Mouse (Mus musculus) c-Kit-positive CD71-negative TER-119-negative erythroid progenitor cells, embryonic 14.5 days (primary cell): ENCODE data around the gene Dnajb9.
"Not testable (repeated sequence)": the region's sequence is repeated elsewhere in the genome, so short reads cannot be mapped to it uniquely, and the experiment has no call there.

Experiments
- DNase-seq: peaks from one replicate; pipeline ENCODE4 v3.0.0-alpha.2; 2013; ENCODE audit warnings: low read depth

Dnajb9 gene

GRCm38 (mm10) chr12:44209824-44210752 is at the start of gene Dnajb9:
Dnajb9 (minus strand) TSS chr12:44210326.
- peak; percentile 99 for DNase-seq

GRCm38 (mm10) chr12:44248309-44248977 is 38.3 kb upstream of the Dnajb9 start:
- no peak for DNase-seq

- no peak for DNase-seq
Measured at GRCm38 (mm10) chr12:44245739-44246138, 35.6 kb upstream of the Dnajb9 start.

GRCm38 (mm10) chr12:44242407-44242806 is 32.3 kb upstream of the Dnajb9 start:
- no peak for DNase-seq

GRCm38 (mm10) chr12:44241090-44241489 is 31.0 kb upstream of the Dnajb9 start:
- DNase-seq = no peak

GRCm38 (mm10) chr12:44224650-44225049 is 14.5 kb upstream of the Dnajb9 start:
- DNase-seq = no peak

GRCm38 (mm10) chr12:44223044-44223443 is 12.9 kb upstream of the Dnajb9 start:
- no peak for DNase-seq

GRCm38 (mm10) chr12:44221651-44222356 is 11.7 kb upstream of the Dnajb9 start:
- no peak for DNase-seq

GRCm38 (mm10) chr12:44221070-44221469 is 10.9 kb upstream of the Dnajb9 start, which contains the start of gene Pnpla8:
Pnpla8 (plus strand) TSS chr12:44221370.
- not testable (repeated sequence) for DNase-seq

- no peak for DNase-seq
Measured at GRCm38 (mm10) chr12:44211555-44211954, 1.4 kb upstream of the Dnajb9 start.

GRCm38 (mm10) chr12:44209141-44209823 is 844 bp downstream of the Dnajb9 start:
- no peak for DNase-seq

GRCm38 (mm10) chr12:44197873-44198525 is 12.1 kb downstream of the Dnajb9 start:
- peak; percentile 31 for DNase-seq

- no peak for DNase-seq
Measured at GRCm38 (mm10) chr12:44181081-44181982, 28.8 kb downstream of the Dnajb9 start.

- no peak for DNase-seq
Measured at GRCm38 (mm10) chr12:44177038-44177355, 33.1 kb downstream of the Dnajb9 start.

- no peak for DNase-seq
Measured at GRCm38 (mm10) chr12:44176331-44177037, 33.6 kb downstream of the Dnajb9 start.

- DNase-seq = peak; percentile 43
Measured at GRCm38 (mm10) chr12:44166949-44167348, 43.2 kb downstream of the Dnajb9 start.

- DNase-seq = no peak
Measured at GRCm38 (mm10) chr12:44159349-44159748, 50.8 kb downstream of the Dnajb9 start.
